Mouse (Mus musculus) lung, postnatal 4 days (tissue): ENCODE results near the gene Gsn.

ENCODE experiments used
- DNase-seq, 2 experiments: peaks; one replicate each; pipeline ENCODE4 v3.0.0; 2021

Gene Gsn

DNA sequence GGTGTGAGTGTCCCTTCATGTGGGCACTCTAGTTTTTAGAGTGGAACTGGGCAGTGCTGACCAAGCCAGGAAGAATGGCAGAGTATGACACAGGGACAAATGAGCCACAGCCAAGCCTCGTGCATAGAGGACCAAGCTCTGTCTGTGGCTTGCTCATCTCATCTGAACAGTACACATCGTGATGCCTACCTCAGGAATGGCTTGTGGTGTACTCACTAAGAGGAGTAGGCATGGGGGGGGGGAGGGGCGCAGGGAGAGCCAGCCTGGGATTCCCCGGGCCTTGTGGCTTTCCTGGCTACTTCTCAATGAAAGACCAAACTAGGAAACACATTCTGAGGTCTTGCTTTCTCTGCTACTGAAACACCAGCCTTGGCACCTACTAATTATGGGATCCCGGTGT, 1.2 kb upstream of the Gsn start:
- no peak for DNase-seq

DNA sequence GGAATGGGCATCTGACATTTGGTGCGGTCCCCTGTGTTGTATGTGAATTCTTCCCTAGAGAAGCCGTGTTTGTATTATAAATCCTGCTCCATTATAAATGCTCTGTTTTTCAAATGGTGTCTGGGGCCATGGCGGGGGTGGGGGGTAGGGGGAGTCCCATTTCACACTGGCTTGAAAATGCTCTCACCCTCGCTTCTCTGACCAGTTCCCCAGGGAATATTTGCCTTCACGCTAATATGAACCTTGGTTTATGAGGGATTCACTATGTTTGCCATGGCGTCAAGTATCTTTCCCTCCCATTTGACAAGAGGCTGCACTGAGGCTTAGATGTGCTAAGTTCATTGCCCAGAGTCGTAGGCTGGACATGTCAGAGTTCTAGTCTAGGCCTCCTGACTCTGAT, 718 bp upstream of the Gsn start:
- DNase-seq, result no peak

DNA sequence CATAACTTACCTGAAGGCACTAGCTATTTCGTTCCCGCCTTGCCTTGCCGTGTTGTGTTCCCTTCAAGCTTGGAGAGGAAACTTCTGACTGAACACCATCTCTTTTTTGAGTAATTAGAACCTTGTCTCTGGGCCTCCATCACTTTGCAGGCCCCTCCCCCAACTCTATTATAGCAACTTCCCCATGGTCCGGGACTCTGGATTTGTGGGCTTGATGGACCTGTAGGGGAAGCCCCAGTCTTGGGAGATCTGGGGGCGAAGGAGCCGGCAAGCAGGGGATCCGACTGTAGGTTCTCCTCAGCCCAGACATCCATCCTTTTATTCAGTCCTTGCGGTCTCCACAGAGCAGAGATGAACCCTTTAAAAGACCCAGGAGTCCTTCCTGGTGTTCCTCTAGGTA, 752 bp downstream of the Gsn start:
- no peak for DNase-seq

DNA sequence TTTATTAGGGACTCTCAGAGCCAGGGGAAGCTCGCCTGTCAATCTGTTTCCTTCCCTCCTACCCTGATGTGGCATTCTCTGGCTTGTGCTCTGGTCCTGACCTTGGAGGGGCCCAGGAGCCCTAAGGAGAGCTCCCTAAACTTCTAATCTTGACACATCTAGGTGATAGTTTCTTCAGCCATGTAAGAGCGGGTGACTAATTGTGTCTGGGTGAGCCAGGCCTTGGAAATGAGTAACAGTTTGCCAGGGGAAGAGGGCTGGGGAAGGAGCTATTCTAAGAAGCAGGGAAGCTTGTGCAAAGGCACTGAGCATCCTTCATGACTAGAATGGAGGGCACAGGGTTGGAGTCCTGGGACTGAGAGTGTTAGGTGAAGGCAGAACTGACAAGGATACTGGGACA, 1.7 kb downstream of the Gsn start:
- no peak for DNase-seq

DNA sequence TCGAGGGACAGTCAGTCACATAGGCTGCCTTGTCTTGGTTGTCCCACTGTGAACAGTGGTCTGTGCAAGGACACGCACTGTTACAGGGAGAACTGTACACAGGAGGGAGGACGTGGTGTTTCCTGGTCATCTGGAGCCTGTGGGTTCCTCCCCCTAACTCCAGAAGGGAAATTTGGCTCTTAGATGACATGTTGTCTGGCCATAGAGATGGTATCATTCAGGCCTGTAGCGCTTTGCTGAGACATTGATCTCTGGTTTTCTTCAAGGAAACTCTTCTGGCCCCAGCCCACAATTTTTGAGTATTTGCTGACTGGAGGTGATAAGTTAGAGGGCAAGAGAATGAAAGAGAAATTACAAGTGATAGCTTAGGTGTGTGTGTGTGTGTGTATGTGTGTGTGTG, 2.4 kb downstream of the Gsn start:
- DNase-seq, result no peak

DNA sequence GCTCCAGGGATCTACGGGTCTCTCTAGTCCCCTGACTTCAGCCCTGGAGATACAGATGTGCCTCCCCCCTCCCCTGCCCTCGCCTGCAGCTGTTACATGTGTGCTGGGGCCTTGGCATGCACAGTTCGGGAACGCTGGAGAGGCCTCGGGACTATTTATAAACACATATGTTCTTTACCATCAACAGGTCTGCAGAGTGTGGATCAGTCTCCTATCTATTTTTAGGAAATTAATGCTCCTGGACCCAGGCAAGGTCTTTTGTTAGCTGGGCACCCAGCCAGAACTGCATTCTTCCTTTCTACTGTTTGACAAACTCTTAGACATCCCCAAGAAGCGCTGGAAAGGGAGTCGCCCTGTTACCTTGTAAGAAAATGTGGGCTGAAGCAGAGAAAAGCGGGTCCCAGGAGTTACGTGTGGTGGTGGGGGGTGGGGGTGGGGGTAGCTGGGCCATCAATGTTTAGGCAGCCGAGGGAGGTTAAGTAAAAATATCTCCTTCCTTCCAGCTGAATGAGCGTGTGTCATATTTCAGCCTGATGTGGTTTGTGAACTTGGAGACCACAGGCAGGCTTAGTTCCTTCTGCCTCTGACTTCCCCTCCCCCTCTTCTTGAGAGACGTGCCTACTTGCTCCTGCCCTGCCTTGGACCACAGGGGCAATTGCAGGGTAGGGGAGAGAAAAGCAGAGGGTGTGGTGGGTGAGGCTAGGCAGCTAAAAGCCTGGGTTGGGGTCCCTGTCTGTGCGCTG, 3.3 kb downstream of the Gsn start:
- no peak for DNase-seq

DNA sequence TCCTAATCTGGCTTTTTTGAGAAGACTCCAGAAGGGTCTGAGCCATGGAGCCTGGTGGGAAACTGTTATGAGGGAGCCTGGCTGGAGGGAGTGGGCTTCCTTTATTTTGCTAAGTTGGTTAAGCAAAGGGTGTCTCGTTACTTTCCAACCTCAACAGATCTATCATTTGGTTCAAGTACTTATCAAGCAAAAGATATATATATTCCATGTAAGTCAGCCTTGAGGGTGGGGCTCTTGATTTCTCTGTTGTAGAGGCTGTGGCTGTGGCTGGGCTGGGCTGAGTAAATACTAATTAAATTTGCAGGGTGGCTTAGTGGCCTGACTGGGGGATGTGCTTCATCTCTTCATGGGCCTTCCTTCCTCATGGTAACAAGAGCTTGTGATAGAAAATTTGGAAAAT, 4.1 kb downstream of the Gsn start:
- no peak for DNase-seq

DNA sequence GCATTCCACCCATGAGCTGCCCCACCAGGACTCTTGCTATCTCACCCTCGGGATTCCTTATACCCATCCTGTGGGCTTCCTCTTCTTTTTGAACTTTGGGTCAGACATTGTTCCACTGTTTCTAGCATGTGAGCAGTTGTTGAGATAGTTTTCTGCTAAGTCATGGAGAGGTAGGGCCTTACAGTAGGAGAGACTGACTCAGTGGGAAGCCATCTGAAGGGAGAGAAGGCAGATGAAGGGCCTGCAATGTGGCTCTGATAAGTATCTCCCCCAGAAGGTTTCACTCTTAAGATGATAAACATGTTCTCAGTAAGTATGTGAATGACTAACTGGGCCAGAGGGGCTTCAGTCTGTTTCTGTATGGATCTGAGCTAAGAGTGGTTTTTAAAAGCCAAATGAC, 7.9 kb downstream of the Gsn start:
- DNase-seq, result no peak

DNA sequence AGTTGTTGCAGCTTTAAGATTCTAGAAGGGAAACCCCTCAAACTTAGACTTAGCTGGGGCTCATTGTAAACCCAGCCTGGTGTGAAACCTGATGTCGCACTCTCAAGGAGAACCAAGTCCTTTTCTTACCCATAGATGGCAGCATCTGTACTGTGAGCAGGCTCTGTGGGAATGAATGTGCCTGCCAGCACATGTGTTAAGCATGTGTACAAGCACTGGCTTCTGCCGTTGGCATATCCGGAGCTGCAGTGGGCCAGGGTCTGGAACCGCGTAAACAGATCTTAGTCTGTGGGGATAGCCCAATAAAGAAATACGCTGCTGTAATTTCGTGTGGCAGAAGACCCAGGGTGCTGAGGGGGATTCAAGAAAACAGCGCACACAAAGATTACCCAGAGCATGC, 9.1 kb downstream of the Gsn start:
- DNase-seq, result peak; percentile 63 to 66

DNA sequence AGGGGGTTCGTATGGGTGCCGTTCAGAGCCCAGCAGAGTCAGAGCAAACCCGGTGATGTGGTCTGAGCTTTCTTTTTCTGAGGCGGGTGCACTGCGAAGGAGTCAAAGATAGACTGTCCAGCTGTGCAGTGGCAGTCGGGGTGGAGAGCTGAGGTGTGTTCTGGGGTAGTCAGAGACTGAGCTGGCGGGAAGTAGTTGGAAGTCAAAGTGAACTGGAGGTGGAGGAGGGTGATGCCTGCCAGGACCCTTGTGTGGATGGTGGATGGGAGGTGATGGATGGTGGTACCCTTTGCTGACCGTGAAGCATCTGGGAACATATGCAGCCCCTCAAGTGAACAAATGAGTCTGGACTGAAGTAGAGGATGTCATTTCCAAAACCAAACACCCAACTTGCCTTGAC, 9.6 kb downstream of the Gsn start:
- no peak for DNase-seq

DNA sequence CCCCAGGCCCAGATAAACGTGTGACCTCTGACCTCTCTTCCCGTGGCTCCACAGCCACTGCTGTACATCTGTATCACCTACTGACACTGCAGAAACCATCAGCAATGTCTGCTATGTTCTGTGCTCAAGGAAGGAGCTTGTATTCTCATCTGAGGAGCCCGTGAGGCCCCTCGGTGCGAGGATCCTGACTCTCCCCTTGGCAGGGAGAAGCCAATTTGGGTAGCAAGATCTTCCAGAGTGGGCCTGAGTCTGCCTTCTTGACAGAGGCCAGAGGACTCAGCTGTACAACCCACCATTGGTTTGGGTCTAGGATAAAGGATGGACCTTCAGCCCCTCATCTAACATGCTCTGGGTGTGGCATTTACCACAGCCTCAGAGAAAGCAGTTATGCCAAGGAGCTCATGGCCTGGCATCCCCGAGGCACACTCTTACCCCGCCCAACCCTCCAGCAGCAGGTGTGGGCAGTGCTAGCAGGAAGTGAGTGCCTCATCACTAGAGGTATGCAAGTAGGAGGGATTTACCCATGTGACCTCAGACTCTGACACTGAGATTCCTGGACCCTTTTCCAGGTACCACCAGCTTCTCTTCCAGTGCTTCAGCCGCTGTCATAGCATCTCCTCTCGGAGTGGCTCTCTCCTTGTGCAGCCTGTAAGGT, 10.2 kb downstream of the Gsn start:
- peak; percentile 55 to 82 for DNase-seq

DNA sequence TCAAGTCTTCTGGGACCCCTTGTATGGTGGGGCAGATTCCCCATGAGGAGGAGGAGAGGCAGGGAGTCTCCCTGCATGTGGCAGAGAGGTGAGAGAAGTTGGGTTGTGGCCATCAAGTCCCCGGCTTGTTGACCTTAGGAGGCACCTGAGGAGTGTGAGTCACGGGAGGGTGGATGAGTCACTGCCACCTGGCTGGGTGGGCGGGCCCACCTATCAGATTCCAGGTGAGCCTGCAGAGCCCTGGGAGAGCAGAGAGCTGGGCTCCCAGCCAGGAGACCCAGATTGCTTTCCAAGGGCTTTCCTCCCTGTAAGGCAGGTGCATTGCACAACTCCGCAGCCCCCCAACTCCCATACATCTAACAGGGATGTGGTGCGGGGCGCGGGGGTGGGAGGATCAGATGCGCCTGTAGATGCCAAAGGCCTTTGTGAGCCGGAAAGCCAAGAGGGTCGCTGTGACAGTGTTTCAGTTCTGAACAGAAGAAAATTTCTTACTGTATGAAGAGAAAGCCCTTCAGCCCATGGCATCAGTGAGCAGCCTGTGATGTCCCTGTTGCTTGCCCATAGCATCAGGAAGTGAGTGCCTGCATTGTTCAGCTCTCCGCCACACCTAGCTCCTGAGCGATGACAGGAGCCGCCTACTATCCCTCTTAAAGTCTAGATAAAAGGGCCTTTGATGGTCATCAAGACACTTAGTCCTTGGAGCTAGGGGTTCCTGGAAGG, 11.1 kb downstream of the Gsn start:
- peak; percentile 79 to 92 for DNase-seq

DNA sequence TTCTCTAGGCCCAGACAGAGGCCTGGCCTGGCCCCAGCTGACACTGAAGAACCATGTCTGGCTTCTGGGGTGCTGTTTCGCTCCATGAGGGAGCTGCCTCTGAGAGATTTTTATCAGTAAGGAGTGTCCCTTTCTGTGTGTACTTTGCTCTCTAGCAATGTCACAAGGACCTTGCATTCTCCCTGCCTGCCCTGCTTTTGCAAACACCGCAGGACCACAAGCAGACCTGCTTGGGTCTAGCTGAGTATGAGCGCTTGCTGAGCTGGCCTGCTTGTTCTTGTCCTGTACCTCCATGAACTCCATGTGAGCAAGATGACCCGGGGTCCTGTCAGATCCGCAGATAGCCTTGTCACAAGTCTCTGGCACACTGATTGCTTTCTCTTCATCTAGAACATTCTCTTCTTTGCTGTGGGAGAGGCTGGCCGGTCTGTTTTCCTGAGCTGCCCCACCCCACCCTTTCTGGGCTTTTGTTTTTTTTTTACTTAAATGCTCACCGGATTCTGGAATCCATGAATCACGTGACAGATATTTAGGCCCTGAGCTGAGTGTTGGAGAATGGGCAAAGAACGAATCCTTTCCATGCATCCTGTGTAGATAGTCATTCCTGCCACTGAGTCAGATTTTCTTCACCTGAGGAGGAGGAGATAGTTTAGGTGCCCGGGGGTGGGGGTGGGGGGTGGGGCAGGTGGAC, 11.8 kb downstream of the Gsn start:
- peak; percentile 44 to 75 for DNase-seq

DNA sequence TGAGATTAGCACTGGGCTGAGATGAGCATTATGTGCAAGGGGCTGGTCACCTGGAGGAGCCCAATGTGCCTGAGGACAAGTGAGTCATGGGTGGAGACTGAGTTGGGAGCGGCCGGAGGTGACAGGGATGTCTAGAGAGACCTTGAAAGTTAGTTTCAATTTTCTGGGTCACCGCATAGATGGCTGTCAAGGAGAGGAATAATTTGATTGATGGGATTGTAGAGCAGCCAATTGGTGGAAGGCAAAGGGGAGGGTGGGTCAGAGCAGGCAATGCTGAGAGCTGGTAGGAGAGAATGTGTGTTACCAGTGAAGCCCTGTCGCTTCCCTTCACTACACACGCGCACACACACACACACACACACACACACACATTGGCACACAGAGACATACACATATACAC, 13.0 kb downstream of the Gsn start:
- no peak for DNase-seq

DNA sequence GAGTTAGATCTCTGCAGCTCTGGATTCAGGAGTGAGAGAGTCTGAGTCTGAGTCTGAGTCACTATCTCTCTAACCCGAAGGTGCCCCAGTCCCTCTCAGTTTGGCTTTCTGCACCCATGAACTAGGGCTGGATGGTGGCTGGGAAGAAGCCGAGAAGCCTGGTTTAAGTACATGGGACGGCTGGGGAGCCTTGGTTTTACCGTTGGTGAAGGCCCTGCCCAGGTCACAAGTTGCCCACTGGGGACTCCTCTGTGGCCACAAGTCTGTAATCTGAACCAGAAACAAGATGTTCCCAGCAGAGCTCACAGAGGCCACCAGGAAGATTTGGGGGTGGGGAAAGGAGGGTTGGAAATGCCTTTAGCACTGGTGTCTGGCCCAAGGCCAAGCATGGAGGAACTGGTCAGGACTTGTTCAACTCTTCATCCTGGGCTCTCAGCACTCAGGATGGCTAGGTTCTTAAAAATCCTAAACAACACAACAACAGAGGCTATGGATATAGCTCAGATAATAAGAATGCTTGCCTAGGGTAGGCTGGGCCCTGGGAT, 13.6 kb downstream of the Gsn start:
- DNase-seq, result peak; percentile 41 to 55

DNA sequence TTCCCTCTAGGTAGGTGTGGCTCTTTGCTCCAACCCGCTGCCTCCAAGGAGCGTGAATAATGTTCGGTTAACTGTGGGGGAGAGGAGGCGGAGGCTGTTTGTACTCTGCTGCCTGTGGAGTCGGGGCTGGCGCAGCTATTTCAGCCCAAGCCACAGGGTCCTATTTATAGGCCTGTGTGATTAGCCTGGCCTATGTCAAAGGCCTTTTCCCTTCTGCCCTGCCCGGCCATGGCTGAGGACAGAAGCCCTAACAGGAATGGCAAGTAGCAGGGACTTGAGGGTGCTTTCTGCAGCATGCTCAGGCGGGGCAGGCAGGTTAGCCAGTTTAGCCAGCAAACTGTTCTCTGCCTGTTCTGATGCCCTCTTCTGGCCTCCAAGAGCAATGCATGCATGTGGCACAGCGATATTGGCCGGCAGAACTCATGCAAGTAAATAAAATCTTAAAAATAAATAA, 14.4 kb downstream of the Gsn start:
- DNase-seq, result peak; percentile 72 to 77

DNA sequence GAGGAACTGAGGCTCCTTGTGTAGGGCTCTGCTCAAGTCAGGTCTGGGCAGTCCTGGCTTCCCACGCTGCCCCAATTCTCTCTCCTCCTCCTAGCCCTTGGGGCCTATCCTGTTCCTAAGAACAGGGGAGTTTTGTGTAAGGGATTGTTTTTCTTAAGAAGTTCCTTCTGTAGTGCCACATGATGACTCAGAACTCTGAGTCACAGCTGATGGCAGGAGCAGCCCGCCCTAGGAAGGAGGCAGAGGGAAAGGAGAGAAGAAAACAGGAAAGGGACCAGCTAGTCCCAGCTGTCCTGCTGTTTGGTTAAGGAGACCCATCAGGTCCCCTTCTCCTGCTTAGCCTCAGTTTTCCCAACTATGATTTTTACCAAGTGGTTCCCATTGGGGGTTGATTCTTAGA, 15.6 kb downstream of the Gsn start:
- peak; percentile 42 to 59 for DNase-seq

DNA sequence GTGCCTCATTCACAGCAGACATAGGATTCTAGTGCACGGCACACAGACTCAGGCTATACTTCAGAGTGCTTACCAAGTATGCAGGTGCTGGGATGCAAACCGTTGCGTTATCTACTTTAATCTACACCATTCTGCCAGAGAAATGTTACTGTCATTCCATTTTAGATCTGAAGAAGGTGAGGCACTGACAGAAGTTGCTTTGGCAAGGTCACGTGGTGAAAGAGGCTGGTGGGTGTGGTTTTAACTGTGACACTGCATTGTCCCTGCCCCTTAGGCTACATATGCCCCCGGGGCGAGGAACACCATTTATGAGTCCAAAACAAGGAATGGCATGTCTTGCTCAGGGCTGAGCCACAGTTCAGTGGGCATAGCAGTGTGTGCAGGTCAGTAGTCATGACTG, 16.7 kb downstream of the Gsn start:
- DNase-seq, result no peak

DNA sequence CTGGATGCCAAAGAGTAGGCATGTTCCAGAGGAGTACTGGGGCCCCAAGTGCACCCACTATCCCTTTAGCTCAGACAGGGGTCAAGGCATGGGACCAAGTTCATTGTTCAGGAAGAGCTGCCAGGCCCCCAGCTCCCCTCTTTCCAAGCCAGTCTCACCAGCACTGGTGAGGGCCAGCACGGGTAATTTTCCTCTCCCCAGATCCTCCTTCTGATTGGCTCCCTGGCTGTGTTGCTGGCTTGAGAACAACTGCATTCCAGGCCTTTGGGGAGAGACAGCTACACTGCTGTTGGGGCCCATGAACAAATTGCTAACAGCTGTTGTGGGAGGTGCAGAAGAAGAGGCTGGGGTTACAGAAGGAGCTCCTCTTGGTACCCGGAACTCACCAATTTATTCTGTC, 17.4 kb downstream of the Gsn start:
- peak in 1 of 2 experiments; percentile 79 for DNase-seq

DNA sequence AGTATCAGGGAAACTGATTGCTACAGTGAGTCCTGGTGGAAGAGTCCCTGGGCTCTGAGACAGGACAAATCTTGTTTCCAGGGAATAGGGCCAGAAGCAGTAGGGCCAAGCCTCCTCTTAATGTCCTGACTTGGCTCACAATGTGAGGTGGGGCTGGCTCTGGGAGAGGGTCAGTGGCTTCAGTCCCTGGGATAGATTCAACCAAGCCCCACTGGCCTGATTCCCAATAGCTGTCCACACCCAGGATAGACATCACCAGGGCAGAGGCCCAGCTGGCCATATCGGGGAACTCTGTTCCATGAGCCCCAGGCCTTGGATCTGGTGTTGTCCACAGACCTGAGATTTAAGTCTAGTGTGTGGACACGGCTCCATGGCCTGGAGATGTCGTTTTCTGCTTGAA, 21.5 kb downstream of the Gsn start:
- DNase-seq, result peak; percentile 75 to 90

DNA sequence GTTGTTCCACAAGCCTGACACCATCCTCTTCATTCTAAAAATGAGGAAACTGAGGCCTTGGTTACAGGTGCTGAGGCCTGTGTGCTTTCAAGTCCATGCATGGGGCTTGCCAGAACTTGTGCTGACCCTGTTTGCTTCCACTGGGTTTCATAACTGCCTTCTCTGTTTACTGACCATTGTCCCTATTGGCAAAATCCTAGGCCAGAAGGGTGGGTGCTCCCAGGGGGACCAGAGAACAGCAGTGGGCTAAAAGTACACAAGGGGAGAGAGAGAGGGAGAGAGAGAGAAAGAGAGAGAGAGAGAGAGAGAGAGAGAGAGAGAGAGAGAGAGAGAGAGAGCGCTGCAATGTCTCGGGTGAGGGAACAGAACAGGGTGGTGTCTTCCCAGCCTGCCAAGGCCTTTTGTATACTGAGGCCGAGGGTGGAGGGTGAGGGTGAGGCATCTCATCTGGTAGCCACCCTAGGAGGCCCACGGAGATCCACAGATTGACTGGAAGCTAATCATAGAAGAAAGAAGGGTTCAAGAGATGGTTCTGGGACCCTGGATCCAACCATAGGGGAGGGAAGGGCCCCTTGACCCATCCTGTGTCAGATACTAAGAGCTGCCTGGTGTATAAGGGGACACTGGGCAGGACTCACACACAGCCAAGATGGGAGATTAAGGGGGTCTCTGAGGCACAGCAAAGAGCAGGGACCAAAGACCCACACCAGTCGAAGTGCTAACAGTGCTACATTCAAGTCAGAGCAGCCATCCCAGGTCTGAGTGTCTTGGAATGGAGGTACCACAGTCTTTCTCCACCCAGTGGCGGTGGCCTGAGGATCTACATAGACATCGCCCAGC, 22.4 kb downstream of the Gsn start:
- DNase-seq, result peak in 1 of 2 experiments; percentile 65

DNA sequence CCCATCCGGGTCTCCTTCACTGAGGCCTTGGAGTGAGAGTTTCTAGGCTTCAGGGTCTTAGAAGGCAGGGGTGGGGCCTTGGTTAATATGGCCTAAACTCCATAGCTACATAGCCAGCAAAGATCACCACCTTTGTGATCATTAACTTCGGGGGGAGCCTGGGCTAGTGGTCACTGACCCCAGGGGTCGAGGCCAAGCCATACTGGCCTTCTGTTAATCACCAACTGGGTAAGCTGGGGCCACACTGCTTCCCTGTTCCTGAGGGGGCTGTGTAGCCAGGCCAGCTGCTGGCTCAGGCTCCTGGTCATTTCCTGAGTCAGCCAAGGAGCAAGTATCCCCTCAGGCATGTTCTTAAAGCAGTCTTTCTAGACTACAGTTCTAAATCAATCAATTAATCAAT, 23.8 kb downstream of the Gsn start:
- DNase-seq, result no peak
